Mouse (Mus musculus) mesoderm, embryonic 11.5 days (tissue): Measurements from ENCODE around the gene Smoc2.
A peak's percentile ranks its signal among the peaks of the same experiment; 100 is the strongest.

Experiments
- DNase-seq: peaks from one replicate; pipeline ENCODE4 v3.0.0-alpha.2; 2012; ENCODE audit warnings: low read depth, low spot score

Smoc2 gene

GRCm38 (mm10) chr17:14277310-14277709, 2.0 kb upstream of the Smoc2 start:
- no peak for DNase-seq

GRCm38 (mm10) chr17:14279966-14280300, 627 bp downstream of the Smoc2 start:
- no peak for DNase-seq

- peak; percentile 43 for DNase-seq
Observed at GRCm38 (mm10) chr17:14280425-14280833, 1.1 kb downstream of the Smoc2 start.

GRCm38 (mm10) chr17:14288015-14288616, 8.8 kb downstream of the Smoc2 start:
- DNase-seq = peak; percentile 81

GRCm38 (mm10) chr17:14293617-14294016, 14.3 kb downstream of the Smoc2 start:
- DNase-seq = no peak

- no peak for DNase-seq
Observed at GRCm38 (mm10) chr17:14295146-14295545, 15.8 kb downstream of the Smoc2 start.

- DNase-seq = no peak
Observed at GRCm38 (mm10) chr17:14300361-14300760, 21.1 kb downstream of the Smoc2 start.

GRCm38 (mm10) chr17:14301491-14302344, 22.4 kb downstream of the Smoc2 start:
- DNase-seq = no peak

GRCm38 (mm10) chr17:14302356-14302755, 23.1 kb downstream of the Smoc2 start:
- DNase-seq = no peak

- DNase-seq = no peak
Observed at GRCm38 (mm10) chr17:14303722-14304121, 24.4 kb downstream of the Smoc2 start.

GRCm38 (mm10) chr17:14309884-14310283, 30.6 kb downstream of the Smoc2 start:
- no peak for DNase-seq

GRCm38 (mm10) chr17:14312440-14312839, 33.1 kb downstream of the Smoc2 start:
- DNase-seq = no peak

GRCm38 (mm10) chr17:14314308-14314707, 35.0 kb downstream of the Smoc2 start:
- peak; percentile 25 for DNase-seq

- no peak for DNase-seq
Observed at GRCm38 (mm10) chr17:14316536-14316935, 37.2 kb downstream of the Smoc2 start.

- DNase-seq = no peak
Observed at GRCm38 (mm10) chr17:14317439-14317838, 38.1 kb downstream of the Smoc2 start.

- DNase-seq = no peak
Observed at GRCm38 (mm10) chr17:14326156-14326555, 46.9 kb downstream of the Smoc2 start.

GRCm38 (mm10) chr17:14328037-14328436, 48.7 kb downstream of the Smoc2 start:
- no peak for DNase-seq

- no peak for DNase-seq
Observed at GRCm38 (mm10) chr17:14330498-14330897, 51.2 kb downstream of the Smoc2 start.

- DNase-seq = no peak
Observed at GRCm38 (mm10) chr17:14339932-14340557, 60.7 kb downstream of the Smoc2 start.

- no peak for DNase-seq
Observed at GRCm38 (mm10) chr17:14340736-14341135, 61.4 kb downstream of the Smoc2 start.

GRCm38 (mm10) chr17:14342511-14342910, 63.2 kb downstream of the Smoc2 start:
- no peak for DNase-seq

- DNase-seq = no peak
Observed at GRCm38 (mm10) chr17:14343442-14343841, 64.1 kb downstream of the Smoc2 start.

GRCm38 (mm10) chr17:14345556-14345955, 66.2 kb downstream of the Smoc2 start:
- DNase-seq = no peak
